Mouse (Mus musculus) skeletal muscle tissue, adult 2 months (tissue): Measurements from ENCODE around the gene Dok7.

Experiments
- DNase-seq: peaks from one replicate; pipeline ENCODE4 v3.0.0-alpha.2; 2012; ENCODE audit warnings: low read depth, low spot score

The Dok7 gene

DNA sequence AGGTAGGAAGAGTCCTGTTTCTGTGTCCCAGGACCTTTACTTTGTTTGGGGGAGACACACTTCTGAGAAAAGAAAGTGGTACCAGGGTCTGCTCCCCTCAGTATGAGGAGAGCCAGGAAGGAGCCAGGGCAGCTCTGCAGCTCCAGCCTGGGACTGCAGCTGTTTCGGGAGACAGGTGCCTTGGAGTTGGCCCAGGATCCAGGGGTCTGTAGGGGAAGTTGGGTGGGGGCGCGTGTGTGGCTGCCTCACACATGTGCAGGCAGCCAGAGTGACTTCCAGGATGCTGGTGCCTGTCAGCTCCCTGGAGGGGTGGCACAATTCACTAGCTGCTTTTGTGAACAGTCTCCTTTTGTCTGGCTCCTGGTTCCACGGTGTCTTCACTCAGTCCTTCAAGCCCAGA, 1.0 kb downstream of the Dok7 start:
- DNase-seq = no peak

DNA sequence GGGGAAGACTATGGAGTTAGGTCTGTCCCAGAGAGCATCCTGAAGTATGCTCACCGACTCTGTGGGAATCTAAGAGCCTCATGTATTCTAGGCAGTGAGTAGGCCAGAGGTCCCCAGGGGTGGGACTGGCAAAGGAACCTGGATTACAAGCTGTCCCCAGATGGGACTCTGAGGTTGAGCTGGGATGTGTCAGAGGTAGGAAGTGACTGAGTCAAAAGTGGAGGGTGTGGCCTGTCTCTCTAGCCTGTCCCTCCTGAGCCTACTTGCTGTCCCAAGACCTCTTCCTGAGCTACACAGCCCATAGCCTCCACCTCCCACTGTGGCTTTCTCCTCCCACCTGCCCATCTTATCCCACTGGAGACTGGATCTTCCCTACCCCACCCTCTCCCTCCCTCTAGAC, 1.6 kb downstream of the Dok7 start:
- DNase-seq = no peak

DNA sequence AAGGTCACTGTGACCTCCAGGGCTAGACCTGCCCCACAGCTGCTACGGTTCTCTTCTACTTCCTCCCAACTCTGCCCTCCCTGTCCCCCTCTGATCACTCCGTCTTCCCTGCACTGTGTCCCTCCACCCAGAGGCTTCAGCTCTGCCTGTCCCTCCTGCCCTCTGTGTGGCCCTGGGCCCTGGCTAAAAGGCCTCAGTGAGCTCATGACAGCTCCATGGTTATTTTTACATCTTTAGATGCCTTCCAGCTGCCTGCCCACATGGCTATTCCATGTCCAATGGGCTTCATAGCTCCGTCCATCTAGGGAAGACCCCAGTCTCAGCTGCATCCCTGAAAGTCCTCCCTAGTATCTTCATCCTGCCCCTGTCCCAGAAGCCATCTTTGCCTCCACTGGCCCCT, 3.5 kb downstream of the Dok7 start:
- DNase-seq = peak; percentile 60

GRCm38 (mm10) chr5:35069841-35070240, 13.3 kb downstream of the Dok7 start:
- no peak for DNase-seq

- no peak for DNase-seq
Measured at GRCm38 (mm10) chr5:35070314-35070713, 13.7 kb downstream of the Dok7 start.

DNA sequence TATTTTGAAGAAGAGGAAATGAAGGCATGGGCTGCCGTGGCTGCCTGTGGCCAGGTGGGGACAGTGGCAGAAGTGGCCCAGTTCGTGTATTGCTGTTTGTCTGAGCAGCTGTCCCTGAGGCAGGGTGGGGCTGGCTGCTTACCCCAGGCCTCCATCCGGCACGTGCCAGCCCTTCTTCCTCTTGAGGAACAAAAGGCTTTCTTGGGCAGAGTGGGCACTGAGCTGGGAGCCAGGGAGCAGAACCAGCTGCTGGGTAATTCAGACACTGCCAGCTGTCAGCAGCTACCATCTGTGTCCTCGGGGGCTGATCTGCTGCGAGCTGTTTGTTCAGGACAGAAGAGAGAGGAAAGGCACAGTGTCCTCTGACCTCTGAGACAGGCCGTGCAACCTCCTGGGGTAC, 14.4 kb downstream of the Dok7 start:
- no peak for DNase-seq

DNA sequence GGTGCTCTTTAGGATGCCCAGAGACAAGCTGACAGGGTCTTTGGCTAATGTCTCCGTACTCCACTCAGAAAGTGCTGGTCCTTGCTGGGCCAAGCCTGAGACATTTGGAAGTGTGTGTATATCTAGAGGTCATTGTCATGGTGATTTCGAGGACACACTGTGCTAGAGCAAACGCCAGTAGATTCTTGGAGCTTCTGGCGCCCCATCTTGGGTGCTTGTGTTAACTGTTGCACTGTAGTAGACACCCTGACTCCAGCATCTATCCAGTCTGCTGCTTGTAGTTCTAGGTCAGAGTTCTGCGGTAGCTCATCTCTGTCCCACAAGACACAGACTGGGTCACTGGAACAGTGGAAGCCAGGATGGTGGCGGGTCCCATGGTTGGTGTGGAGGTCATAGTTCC, 15.3 kb downstream of the Dok7 start:
- no peak for DNase-seq

DNA sequence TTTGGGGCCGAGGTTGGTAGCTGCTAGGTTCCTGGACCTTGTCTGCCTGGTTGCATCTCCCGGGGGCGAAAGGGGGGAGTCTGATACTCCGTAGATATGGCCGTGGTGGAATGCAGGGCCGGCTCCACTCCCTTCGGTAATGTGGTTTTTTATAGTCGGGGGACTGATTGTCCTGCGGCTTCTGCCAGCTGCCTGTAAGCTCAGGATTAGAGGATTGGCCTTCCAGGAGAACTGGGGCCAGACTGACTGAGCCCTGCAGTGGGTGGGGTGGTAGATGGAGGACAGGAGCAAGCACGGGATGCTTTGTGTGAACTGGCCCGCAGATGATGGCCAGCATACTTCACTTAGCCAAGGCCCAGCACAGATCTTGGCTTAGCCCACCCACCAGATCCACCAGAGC, 16.7 kb downstream of the Dok7 start:
- DNase-seq = peak; percentile 39

GRCm38 (mm10) chr5:35073992-35074391, 17.4 kb downstream of the Dok7 start:
- peak; percentile 82 for DNase-seq

DNA sequence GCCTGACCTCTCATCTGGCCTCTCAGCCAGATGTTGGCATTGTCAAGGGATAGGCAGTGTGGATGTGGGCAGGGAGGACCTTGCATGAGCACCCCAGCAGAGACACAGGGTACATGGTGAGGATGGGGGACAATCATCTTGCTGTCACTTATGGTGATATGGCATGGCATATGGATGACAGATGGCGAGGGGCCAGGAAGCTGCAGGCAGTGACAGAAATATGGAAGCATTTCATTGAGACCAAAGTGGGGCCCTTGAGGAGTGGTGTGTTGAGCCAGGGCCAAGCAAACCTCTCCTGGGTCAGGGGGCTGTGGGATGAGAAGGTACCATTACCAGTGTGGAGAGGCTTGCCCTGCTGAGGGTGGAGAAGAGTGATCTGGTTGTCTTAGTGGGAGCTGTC, 19.8 kb downstream of the Dok7 start:
- no peak for DNase-seq

- no peak for DNase-seq
Measured at GRCm38 (mm10) chr5:35079101-35079500, 22.5 kb downstream of the Dok7 start.

DNA sequence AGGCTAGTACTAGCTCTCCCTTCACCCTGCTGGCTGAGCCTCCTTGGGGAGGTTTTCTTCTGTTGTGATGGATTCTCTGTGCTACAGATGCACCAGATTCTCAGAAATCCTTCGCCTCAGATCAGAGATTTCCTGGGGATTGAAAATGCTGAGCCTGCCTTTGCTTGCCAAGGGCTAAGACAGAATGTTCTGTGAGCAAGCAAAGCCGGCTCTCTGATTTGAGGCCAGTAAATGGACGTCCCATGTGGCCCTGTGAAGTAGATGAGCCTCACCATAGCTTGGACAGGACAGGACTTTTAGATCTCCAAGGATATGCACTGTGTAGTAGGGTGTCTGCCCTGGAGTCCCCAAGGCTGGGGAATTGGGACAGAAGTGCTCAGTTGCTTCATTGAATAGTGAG, 28.3 kb downstream of the Dok7 start:
- peak; percentile 53 for DNase-seq

GRCm38 (mm10) chr5:35088785-35089613, 32.4 kb downstream of the Dok7 start:
- peak; percentile 77 for DNase-seq

GRCm38 (mm10) chr5:35089614-35089963, 33.0 kb downstream of the Dok7 start:
- DNase-seq = no peak

DNA sequence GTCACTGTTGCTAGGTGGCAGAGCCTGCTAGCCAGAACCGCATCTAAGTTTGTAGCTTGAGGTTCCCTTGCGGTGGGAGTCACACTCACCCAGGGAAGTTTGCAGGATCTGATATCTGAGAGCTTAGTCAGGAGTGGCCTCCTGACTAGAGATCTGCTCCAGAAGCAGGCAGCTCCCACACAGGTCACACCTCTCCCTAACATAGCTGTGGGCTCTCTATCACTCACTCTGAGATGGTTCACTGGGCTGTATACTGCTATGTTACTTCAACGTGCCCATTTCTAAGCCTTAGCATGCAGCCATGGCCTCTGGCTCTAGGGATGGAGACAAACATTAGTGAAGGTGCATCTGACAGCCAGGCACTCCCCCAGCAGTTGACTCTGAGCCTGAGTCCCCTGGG, 35.1 kb downstream of the Dok7 start:
- DNase-seq = no peak

GRCm38 (mm10) chr5:35103086-35103485, 46.5 kb downstream of the Dok7 start:
- DNase-seq = no peak

GRCm38 (mm10) chr5:35103528-35103927, 47.0 kb downstream of the Dok7 start:
- DNase-seq = no peak

DNA sequence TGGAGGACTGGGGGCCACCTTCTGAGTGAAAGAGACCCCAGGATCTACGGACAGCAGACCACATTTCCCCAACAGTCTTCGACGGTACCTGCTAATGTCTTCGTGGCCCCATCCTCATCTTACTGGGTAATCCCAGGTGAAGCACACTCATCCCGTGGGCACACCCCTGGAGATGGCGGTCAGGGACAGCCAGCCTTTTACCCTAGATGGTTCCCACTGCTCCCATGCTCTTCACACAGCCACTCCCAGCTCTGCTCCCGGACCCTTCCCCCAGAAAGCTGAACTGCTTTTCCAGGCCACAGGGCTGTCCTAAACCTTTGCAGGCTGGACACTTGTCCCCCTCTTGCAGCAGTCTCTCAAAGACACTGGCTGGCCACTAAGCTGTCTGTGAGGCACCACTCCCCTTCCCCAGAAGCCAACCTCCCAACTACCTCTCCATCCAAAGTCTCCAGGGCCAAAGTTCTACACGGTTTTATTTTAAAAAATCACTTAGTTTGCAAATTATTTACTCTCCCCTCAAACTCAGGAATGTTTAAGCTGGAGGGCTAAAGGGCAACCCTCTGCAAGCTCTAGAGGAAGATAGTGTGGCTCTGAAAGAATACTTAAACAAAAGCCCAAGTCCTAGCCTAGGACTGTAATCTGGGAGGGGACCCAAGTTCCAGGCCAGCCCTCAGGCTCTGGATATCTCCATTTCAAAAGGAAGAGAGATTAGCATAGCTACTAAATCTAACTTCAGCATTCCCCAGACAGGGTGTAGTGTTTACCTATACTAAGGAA, 47.8 kb downstream of the Dok7 start:
- DNase-seq = no peak

GRCm38 (mm10) chr5:35104960-35105921, 48.7 kb downstream of the Dok7 start, which contains the start of gene Lrpap1:
Gene Lrpap1 (minus strand): TSS chr5:35105766.
- peak; percentile 87 for DNase-seq

- peak; percentile 34 for DNase-seq
Measured at GRCm38 (mm10) chr5:35105922-35106298, 49.3 kb downstream of the Dok7 start.

- DNase-seq = no peak
Measured at GRCm38 (mm10) chr5:35112444-35112843, 55.9 kb downstream of the Dok7 start.

- DNase-seq = no peak
Measured at GRCm38 (mm10) chr5:35116002-35116401, 59.4 kb downstream of the Dok7 start.
